8 mouse cellular contexts compared by ENCODE assay signal in genomic region chr6:39256304-39257103, GRCm38 (mm10). TPM values are rescaled to one million over a fixed set of nuclear protein-coding genes. Genes with fewer than 3 reads are reported as not detected.
DNase-seq lines count a peak whose midpoint lies in the region; ATAC-seq lines count a peak whose summit lies in the region.

No protein-coding gene starts in this region.

- H3K4me3 ChIP-seq in brown adipose tissue, adult 24 weeks (ENCODE audit: insufficient read depth, low read depth, low read length), result peak overlapping the region; percentile 59
- H3K4me3 ChIP-seq in forebrain, embryonic 13.5 days, result peak overlapping the region; percentile 48
- H3K4me3 ChIP-seq in liver, embryonic 16.5 days (ENCODE audit: low read depth, low read length), result peak overlapping the region; percentile 48
- peak overlapping the region; percentile 51 for H3K4me3 ChIP-seq in neural tube, embryonic 12.5 days

- peak overlapping the region; percentile 83 for H3K27ac ChIP-seq in brown adipose tissue, adult 24 weeks (replicated peaks; ENCODE audit: low read depth, low read length)
- peak overlapping the region; percentile 52 for H3K27ac ChIP-seq in forebrain, embryonic 13.5 days
- H3K27ac ChIP-seq in liver, embryonic 16.5 days (ENCODE audit: low read length), result no peak overlapping the region
- H3K27ac ChIP-seq in neural tube, embryonic 12.5 days, result peak overlapping the region; percentile 54

- peak overlapping the region; percentile 59 for H3K9ac ChIP-seq in forebrain, embryonic 13.5 days
- no peak overlapping the region for H3K9ac ChIP-seq in liver, embryonic 16.5 days (ENCODE audit: low read depth, low read length)
- H3K9ac ChIP-seq in neural tube, embryonic 12.5 days, result peak overlapping the region; percentile 51

- no peaks in the 10 kb centered on the region; the same call in 1 of the 2 replicates for H3K9me3 ChIP-seq in forebrain, embryonic 13.5 days (replicated peaks)
- no peaks in the 10 kb centered on the region for H3K9me3 ChIP-seq in liver, embryonic 16.5 days (replicated peaks; ENCODE audit: control insufficient read depth, low read length)
- H3K9me3 ChIP-seq in neural tube, embryonic 12.5 days, result no peaks in the 10 kb centered on the region

- no peaks in the 10 kb centered on the region for H3K36me3 ChIP-seq in forebrain, embryonic 13.5 days (ENCODE audit: poor library complexity, severe bottlenecking)
- H3K36me3 ChIP-seq in liver, embryonic 16.5 days (ENCODE audit: control insufficient read depth, insufficient read depth), result no peaks in the 10 kb centered on the region
- H3K36me3 ChIP-seq in neural tube, embryonic 12.5 days, result no peaks in the 10 kb centered on the region

- 3% methylated on average over 48 of the region's 48 CpGs for WGBS in forebrain, embryonic 13.5 days
- 4% methylated on average over 48 of the region's 48 CpGs for WGBS in liver, embryonic 16.5 days (ENCODE audit: insufficient replicate concordance)
- WGBS in neural tube, embryonic 12.5 days, result 2% methylated on average over 48 of the region's 48 CpGs

- H3K4me2 ChIP-seq in forebrain, embryonic 13.5 days, result peak overlapping the region; percentile 88
- peak overlapping the region; percentile 67 for H3K4me2 ChIP-seq in liver, embryonic 16.5 days (ENCODE audit: low read depth, low read length)
- peak overlapping the region; percentile 94 for H3K4me2 ChIP-seq in neural tube, embryonic 12.5 days (replicated peaks)

- ATAC-seq in forebrain, embryonic 13.5 days, result peak; percentile 91
- peak; percentile 21; the same call in 1 of the 2 replicates for ATAC-seq in liver, embryonic 16.5 days (ENCODE audit: low read depth)
- ATAC-seq in neural tube, embryonic 12.5 days (ENCODE audit: low FRiP score, low read depth), result peak; percentile 92

- intact Hi-C loops in heart, postnatal 10 days (cut with DNase I), result loop anchor here (2.0 kb wide), 1 partner anchor 50 kb away; the partner anchor contains the start of gene Kdm7a

- H3K27me3 ChIP-seq in forebrain, embryonic 13.5 days, result no peaks in the 10 kb centered on the region
- peaks cover 30% of the 10 kb centered on the region for H3K27me3 ChIP-seq in liver, embryonic 16.5 days (ENCODE audit: control insufficient read depth, insufficient read depth, low read depth, low read length)
- H3K27me3 ChIP-seq in neural tube, embryonic 12.5 days (replicated peaks), result peaks cover 12% of the 10 kb centered on the region; the same call in 1 of the 2 replicates

- peak; percentile 52 for DNase-seq in CD4-positive helper T cell, adult 2 months (ENCODE audit: low read depth, low spot score)
- peak; percentile 65 for DNase-seq in heart, postnatal 10 days
- peak; percentile 74 for DNase-seq in kidney, postnatal 10 days
- peak; percentile 83 for DNase-seq in thymus, postnatal 14 days

- H3K4me1 ChIP-seq in brown adipose tissue, adult 24 weeks (ENCODE audit: control insufficient read depth, insufficient read depth, insufficient read length, low read length), result peaks cover 13% of the 10 kb centered on the region
- H3K4me1 ChIP-seq in forebrain, embryonic 13.5 days, result peaks cover 34% of the 10 kb centered on the region
- H3K4me1 ChIP-seq in liver, embryonic 16.5 days (ENCODE audit: control insufficient read depth, low read depth, low read length), result no peaks in the 10 kb centered on the region; the same call in 1 of the 2 replicates
- H3K4me1 ChIP-seq in neural tube, embryonic 12.5 days, result peaks cover 8% of the 10 kb centered on the region; the same call in 1 of the 2 replicates

RNA-seq across cellular contexts. Expression of gene Kdm7a, which starts 49.9 kb away (rescaled TPM):
- 9.5 and 12.2 TPM in 2 replicates for polyA plus RNA-seq in brown adipose tissue, adult 24 weeks (2012; ENCODE audit: insufficient read depth, insufficient read length, missing spikeins)
- 9.6 and 10.4 TPM in 2 replicates for polyA plus RNA-seq in forebrain, embryonic 13.5 days (2015; fragmentation: Nextera tagmentation; extraction: Ambion mirVana)
- 10 to 100 TPM; 17.6 to 21.0 TPM for total RNA-seq in heart, postnatal 10 days (2021)
- 12.5 and 13.0 TPM in 2 replicates for polyA plus RNA-seq in liver, embryonic 16.5 days (2015; fragmentation: Nextera tagmentation; extraction: Ambion mirVana)
- 19.5 and 20.7 TPM in 2 replicates for polyA plus RNA-seq in neural tube, embryonic 12.5 days (2016; fragmentation: Nextera tagmentation; extraction: Ambion mirVana)

Comparison
In these comparisons a context has a peak if more than half of its experiments do, and no peak if none do; other contexts are left out.
1. ATAC-seq: peak in every context shown above with its lines; median percentile 92 in neural tube, embryonic 12.5 days; 91 in forebrain, embryonic 13.5 days; 21 in liver, embryonic 16.5 days.